Mouse (Mus musculus): ENCODE data around the gene Htr2b. TPM values are rescaled to one million over a fixed set of nuclear protein-coding genes. Genes with fewer than 3 reads are reported as not detected.

The Htr2b gene
- 1.1 TPM for polyA plus RNA-seq (2014; fragmentation: Illumina TruSeq; extraction: RNeasy Lipid Tissue Mini Kit (QIAGEN cat#74804))

GRCm38 (mm10) chr1:86111779-86112178 is at the start of gene Htr2b:
Gene Htr2b (minus strand): TSS chr1:86111970.

GRCm38 (mm10) chr1:86154133-86154823 is 42.5 kb upstream of the Htr2b start, which contains the start of gene Armc9:
Gene Armc9 (plus strand): TSS chr1:86154780.

DNA sequence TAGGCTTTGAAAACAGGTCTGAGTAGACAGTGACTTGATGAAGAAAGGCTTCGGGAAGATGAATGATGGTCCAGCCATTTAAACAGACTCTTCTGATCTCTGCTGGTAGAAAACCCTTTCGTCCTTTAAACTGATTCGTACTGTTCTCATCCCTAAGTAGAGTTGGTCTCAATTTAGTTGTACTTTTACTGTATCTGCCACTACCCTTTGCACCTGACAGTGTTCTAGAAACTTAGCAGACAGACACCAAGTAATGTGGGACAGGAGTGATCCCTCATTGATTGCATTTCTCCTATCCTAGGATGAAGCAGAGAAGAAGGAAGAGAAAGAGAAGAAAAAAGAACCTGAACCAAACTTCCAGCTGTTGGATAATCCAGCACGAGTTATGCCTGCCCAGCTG is 21.6 kb upstream of the Htr2b start, which contains the start of gene Gm21972:
TSS of gene Gm21972 (plus strand) at position 301 of the 400 bp plus-strand sequence.

DNA sequence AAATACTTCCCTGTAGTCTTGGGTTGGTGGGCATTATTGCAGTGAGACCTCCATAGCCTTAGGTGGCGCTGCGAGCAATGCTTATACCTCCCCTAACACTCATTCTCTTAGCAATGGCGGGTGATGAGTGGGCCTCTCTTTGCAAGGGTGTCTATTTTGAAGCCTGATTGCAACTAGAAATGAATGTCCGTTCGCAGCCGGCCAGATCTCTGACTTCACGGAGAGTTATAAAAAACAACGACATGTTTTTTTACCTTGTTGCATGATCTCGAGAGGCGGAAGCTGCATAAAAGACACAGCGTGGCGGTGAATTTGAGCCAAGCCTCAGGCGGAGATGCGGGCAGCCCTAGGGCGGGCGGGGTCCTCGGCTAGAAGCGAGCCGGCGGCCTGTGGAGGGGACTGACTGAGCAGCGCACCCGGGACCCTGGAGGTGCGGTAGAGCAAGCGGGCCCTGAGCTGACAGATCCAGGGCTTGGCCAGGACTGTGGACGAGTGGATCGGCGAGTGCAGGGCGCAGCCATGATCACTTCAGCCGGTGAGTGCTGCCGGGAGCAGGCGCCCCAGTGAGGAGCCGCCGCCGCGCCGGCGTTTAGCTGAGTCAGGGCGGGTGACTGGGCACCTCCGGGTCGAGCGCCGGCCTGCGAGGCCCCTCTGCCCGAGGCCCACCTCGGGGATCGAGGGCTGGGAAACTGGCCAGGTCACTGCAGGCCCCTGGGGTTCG is 47.3 kb downstream of the Htr2b start, which contains the start of gene Psmd1:
TSS of gene Psmd1 (plus strand) at position 117 of the 721 bp plus-strand sequence.

Other genes with a start within 250 kb of the Htr2b start
- gene Itm2c, start 217.7 kb downstream of the Htr2b start, polyA plus RNA-seq (2014; fragmentation: Illumina TruSeq; extraction: RNeasy Lipid Tissue Mini Kit (QIAGEN cat#74804)): 5.5 TPM
- not detected for gene 4933407L21Rik, start 183.5 kb downstream of the Htr2b start, polyA plus RNA-seq (2014; fragmentation: Illumina TruSeq; extraction: RNeasy Lipid Tissue Mini Kit (QIAGEN cat#74804))
- gene Gpr55, start 151.0 kb downstream of the Htr2b start, polyA plus RNA-seq (2014; fragmentation: Illumina TruSeq; extraction: RNeasy Lipid Tissue Mini Kit (QIAGEN cat#74804)): 0.31 TPM
- not detected for gene Spata3, start 95.2 kb downstream of the Htr2b start, polyA plus RNA-seq (2014; fragmentation: Illumina TruSeq; extraction: RNeasy Lipid Tissue Mini Kit (QIAGEN cat#74804))
- 0.51 TPM for gene 2810459M11Rik, start 66.1 kb downstream of the Htr2b start, polyA plus RNA-seq (2014; fragmentation: Illumina TruSeq; extraction: RNeasy Lipid Tissue Mini Kit (QIAGEN cat#74804))
- 237 TPM for gene Psmd1, start 47.6 kb downstream of the Htr2b start, polyA plus RNA-seq (2014; fragmentation: Illumina TruSeq; extraction: RNeasy Lipid Tissue Mini Kit (QIAGEN cat#74804))
- not detected for gene Gm21972, start 21.7 kb upstream of the Htr2b start, polyA plus RNA-seq (2014; fragmentation: Illumina TruSeq; extraction: RNeasy Lipid Tissue Mini Kit (QIAGEN cat#74804))
- 11.9 TPM for gene Armc9, start 42.8 kb upstream of the Htr2b start, polyA plus RNA-seq (2014; fragmentation: Illumina TruSeq; extraction: RNeasy Lipid Tissue Mini Kit (QIAGEN cat#74804))
- 0.68 TPM for gene B3gnt7, start 190.9 kb upstream of the Htr2b start, polyA plus RNA-seq (2014; fragmentation: Illumina TruSeq; extraction: RNeasy Lipid Tissue Mini Kit (QIAGEN cat#74804))
- 872 TPM for gene Ncl, start 247.4 kb upstream of the Htr2b start, polyA plus RNA-seq (2014; fragmentation: Illumina TruSeq; extraction: RNeasy Lipid Tissue Mini Kit (QIAGEN cat#74804))